Mouse (Mus musculus) pancreas, adult 10 weeks (tissue): ENCODE measurements around the gene Vmn2r3. TPM values are rescaled to one million over a fixed set of nuclear protein-coding genes. Genes with fewer than 3 reads are reported as not detected.

Experiments
- polyA plus RNA-seq: library from polyadenylated mRNA; stranded (reverse); fragments of 350-450 nt; fragmentation: Illumina TruSeq; extraction: RNeasy Lipid Tissue Mini Kit (QIAGEN cat#74804); gene quantifications from one replicate; pipeline ENCODE4 v1.2.3, GENCODE M21; 2015; ENCODE audit warnings: low read depth, low replicate concordance; ENCODE audit not compliant: insufficient read depth

Vmn2r3 gene
- not detected for polyA plus RNA-seq

DNA sequence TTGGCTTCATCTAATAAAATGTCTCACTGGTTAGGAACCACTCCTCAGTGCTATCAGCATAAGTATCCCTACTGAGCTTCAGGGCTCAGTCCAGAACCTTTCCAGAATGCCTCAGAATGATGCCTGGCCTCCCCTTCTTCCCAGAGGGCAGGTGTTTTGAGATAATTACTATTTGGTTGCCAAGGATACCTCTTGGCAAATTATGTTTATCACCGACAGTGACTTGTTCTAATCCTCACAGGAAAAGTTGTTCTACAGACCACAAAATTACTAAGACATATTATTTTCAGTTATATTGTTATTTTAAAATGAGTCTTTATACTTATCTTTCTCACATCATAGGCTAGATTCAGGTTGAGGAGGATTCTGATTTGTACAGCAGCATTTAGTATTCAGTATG, at the start of gene Vmn2r3:
Gene Vmn2r3 (minus strand): TSS at position 101 of the 400 bp plus-strand sequence.

Other genes with a start within 250 kb of the Vmn2r3 start
- not detected for gene Vmn2r1, start 208.2 kb downstream of the Vmn2r3 start, polyA plus RNA-seq
- not detected for gene Vmn2r2, start 147.8 kb downstream of the Vmn2r3 start, polyA plus RNA-seq
- gene Vmn2r4, start 125.7 kb upstream of the Vmn2r3 start, polyA plus RNA-seq = not detected
- not detected for gene Vmn2r5, start 220.1 kb upstream of the Vmn2r3 start, polyA plus RNA-seq